Mouse (Mus musculus): ENCODE measurements around the gene Lztr1. TPM values are rescaled to one million over a fixed set of nuclear protein-coding genes. Genes with fewer than 3 reads are reported as not detected.

Lztr1 gene
- polyA plus RNA-seq, 1 experiment from 2014 or later: 18.7 TPM

- Histone ChIP-seq H3K9ac (replicated peaks) (0 out of 2 replicates have a peak overlapping the region, but pooled peaks have one; percentile 67), H3K27me3 (ENCODE audit: insufficient read depth, low read length) (no peaks in the 10 kb centered on the region), H3K4me1 (ENCODE audit: insufficient read depth) (peaks cover 28% of the 10 kb centered on the region), H3K36me3 (replicated peaks; ENCODE audit: insufficient read depth, low read length) (peaks cover 26% of the 10 kb centered on the region), H3K9me3 (ENCODE audit: low read length) (no peaks in the 10 kb centered on the region), H3K27ac (ENCODE audit: low read depth) (peak overlapping the region; percentile 82), H3K4me2 (ENCODE audit: low read depth, low read length) (peak overlapping the region; percentile 94), H3K4me3 (ENCODE audit: low read depth, low read length) (no peak overlapping the region)
- no peak for ATAC-seq
- TF ChIP-seq EP300 (IDR thresholded peaks at IDR 0.05; ENCODE audit: low read depth) (no peak), CTCF (IDR thresholded peaks at IDR 0.05; ENCODE audit: low read depth) (no peak)
- no peak for DNase-seq
- WGBS (ENCODE audit: insufficient replicate concordance): 35% methylated on average over 2 of the region's 2 CpGs
Measured at GRCm38 (mm10) chr16:17510686-17511085, 2.2 kb downstream of the Lztr1 start.

GRCm38 (mm10) chr16:17511431-17511830, 2.9 kb downstream of the Lztr1 start:
- WGBS (ENCODE audit: insufficient replicate concordance): 87% methylated on average over 4 of the region's 4 CpGs
- ATAC-seq (no peak), DNase-seq (no peak)
- Histone ChIP-seq H3K27me3 (ENCODE audit: insufficient read depth, low read length) (no peaks in the 10 kb centered on the region), H3K27ac (ENCODE audit: low read depth) (0 out of 2 replicates have a peak overlapping the region, but pooled peaks have one; percentile 82), H3K4me1 (ENCODE audit: insufficient read depth) (peaks cover 28% of the 10 kb centered on the region), H3K4me3 (ENCODE audit: low read depth, low read length) (no peak overlapping the region), H3K9ac (replicated peaks) (0 out of 2 replicates have a peak overlapping the region, but pooled peaks have one; percentile 11), H3K4me2 (ENCODE audit: low read depth, low read length) (no peak overlapping the region), H3K36me3 (replicated peaks; ENCODE audit: insufficient read depth, low read length) (peaks cover 31% of the 10 kb centered on the region), H3K9me3 (ENCODE audit: low read length) (no peaks in the 10 kb centered on the region)
- TF ChIP-seq EP300 (IDR thresholded peaks at IDR 0.05; ENCODE audit: low read depth): no peak
- TF ChIP-seq CTCF (IDR thresholded peaks at IDR 0.05; ENCODE audit: low read depth): no peak

DNA sequence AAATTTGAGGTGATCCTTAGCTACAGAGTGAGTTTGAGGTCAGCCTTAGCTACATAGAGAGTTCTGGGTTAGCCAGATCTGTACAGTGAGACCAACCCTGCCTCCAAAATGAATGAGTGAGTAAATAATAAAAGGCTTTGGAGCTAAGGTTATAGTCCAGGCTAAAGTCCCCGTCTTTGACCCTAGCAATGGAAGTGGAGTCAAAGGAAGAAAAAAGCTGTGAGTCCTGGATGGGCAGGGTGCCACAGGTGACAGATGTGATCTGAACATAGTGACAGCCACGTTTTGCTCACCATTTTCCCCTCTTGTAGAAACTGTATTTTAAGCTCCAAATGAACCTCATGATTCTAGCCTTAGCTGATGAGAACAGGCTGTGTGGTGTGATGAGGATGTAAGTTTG, 10.4 kb downstream of the Lztr1 start:
- H3K4me3 ChIP-seq (ENCODE audit: low read depth, low read length): no peak overlapping the region
- no peak overlapping the region for H3K9ac ChIP-seq (replicated peaks)
- TF ChIP-seq EP300 (IDR thresholded peaks at IDR 0.05; ENCODE audit: low read depth): no peak
- TF ChIP-seq CTCF (IDR thresholded peaks at IDR 0.05; ENCODE audit: low read depth): no peak
- H3K27me3 ChIP-seq (ENCODE audit: insufficient read depth, low read length): no peaks in the 10 kb centered on the region
- no peak for DNase-seq
- 67% methylated on average over 2 of the region's 2 CpGs for WGBS (ENCODE audit: insufficient replicate concordance)
- H3K4me1 ChIP-seq (ENCODE audit: insufficient read depth): no peaks in the 10 kb centered on the region
- H3K4me2 ChIP-seq (ENCODE audit: low read depth, low read length): no peak overlapping the region
- H3K27ac ChIP-seq (ENCODE audit: low read depth): no peak overlapping the region
- H3K9me3 ChIP-seq (ENCODE audit: low read length): no peaks in the 10 kb centered on the region
- H3K36me3 ChIP-seq (replicated peaks; ENCODE audit: insufficient read depth, low read length): peaks cover 63% of the 10 kb centered on the region
- ATAC-seq: no peak

GRCm38 (mm10) chr16:17524156-17524555, 15.7 kb downstream of the Lztr1 start:
- H3K4me2 ChIP-seq (ENCODE audit: low read depth, low read length): no peak overlapping the region
- TF ChIP-seq EP300 (IDR thresholded peaks at IDR 0.05; ENCODE audit: low read depth) (no peak), CTCF (IDR thresholded peaks at IDR 0.05; ENCODE audit: low read depth) (no peak)
- ATAC-seq (no peak), DNase-seq (no peak)
- no peaks in the 10 kb centered on the region for H3K9me3 ChIP-seq (ENCODE audit: low read length)
- H3K27ac ChIP-seq (ENCODE audit: low read depth): no peak overlapping the region
- no peaks in the 10 kb centered on the region for H3K27me3 ChIP-seq (ENCODE audit: insufficient read depth, low read length)
- 89% methylated on average over 11 of the region's 11 CpGs for WGBS (ENCODE audit: insufficient replicate concordance)
- H3K9ac ChIP-seq (replicated peaks): no peak overlapping the region
- peaks cover 86% of the 10 kb centered on the region for H3K36me3 ChIP-seq (replicated peaks; ENCODE audit: insufficient read depth, low read length)
- H3K4me1 ChIP-seq (ENCODE audit: insufficient read depth): no peaks in the 10 kb centered on the region
- no peak overlapping the region for H3K4me3 ChIP-seq (ENCODE audit: low read depth, low read length)

DNA sequence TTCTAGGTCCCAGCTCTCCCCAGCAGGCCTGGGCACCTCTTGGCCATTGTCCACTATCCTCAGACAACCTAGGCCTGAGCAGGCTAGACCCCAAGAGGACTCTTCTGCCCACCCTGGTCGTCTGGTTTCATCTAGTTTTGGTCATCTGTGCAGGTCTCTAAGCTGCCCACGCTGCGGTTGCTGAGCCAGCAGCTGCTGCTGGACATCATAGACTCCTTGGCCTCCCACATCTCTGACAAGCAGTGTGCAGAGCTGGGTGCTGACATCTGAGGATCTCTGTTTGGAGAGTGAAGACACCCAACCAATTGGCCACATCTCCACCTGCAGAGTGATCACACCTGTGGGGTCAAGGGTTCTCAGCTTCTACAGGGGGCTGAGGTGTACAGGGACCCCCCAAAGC, 17.0 kb downstream of the Lztr1 start:
- Histone ChIP-seq H3K27me3 (ENCODE audit: insufficient read depth, low read length) (no peaks in the 10 kb centered on the region), H3K4me1 (ENCODE audit: insufficient read depth) (peaks cover 8% of the 10 kb centered on the region), H3K4me2 (ENCODE audit: low read depth, low read length) (no peak overlapping the region), H3K36me3 (replicated peaks; ENCODE audit: insufficient read depth, low read length) (peaks cover 75% of the 10 kb centered on the region), H3K9ac (replicated peaks) (no peak overlapping the region), H3K9me3 (ENCODE audit: low read length) (no peaks in the 10 kb centered on the region), H3K4me3 (ENCODE audit: low read depth, low read length) (no peak overlapping the region), H3K27ac (ENCODE audit: low read depth) (no peak overlapping the region)
- ATAC-seq (no peak), DNase-seq (no peak)
- no peak for TF ChIP-seq EP300 (IDR thresholded peaks at IDR 0.05; ENCODE audit: low read depth)
- no peak for TF ChIP-seq CTCF (IDR thresholded peaks at IDR 0.05; ENCODE audit: low read depth)
- 80% methylated on average over 3 of the region's 3 CpGs for WGBS (ENCODE audit: insufficient replicate concordance)

- Histone ChIP-seq H3K4me1 (ENCODE audit: insufficient read depth) (peaks cover 8% of the 10 kb centered on the region), H3K27me3 (ENCODE audit: insufficient read depth, low read length) (no peaks in the 10 kb centered on the region), H3K9me3 (ENCODE audit: low read length) (no peaks in the 10 kb centered on the region), H3K27ac (ENCODE audit: low read depth) (no peak overlapping the region), H3K4me3 (ENCODE audit: low read depth, low read length) (no peak overlapping the region), H3K9ac (replicated peaks) (no peak overlapping the region), H3K36me3 (replicated peaks; ENCODE audit: insufficient read depth, low read length) (peaks cover 68% of the 10 kb centered on the region), H3K4me2 (ENCODE audit: low read depth, low read length) (no peak overlapping the region)
- ATAC-seq (no peak), DNase-seq (no peak)
- TF ChIP-seq EP300 (IDR thresholded peaks at IDR 0.05; ENCODE audit: low read depth) (no peak), CTCF (IDR thresholded peaks at IDR 0.05; ENCODE audit: low read depth) (no peak)
- WGBS (ENCODE audit: insufficient replicate concordance): 86% methylated on average over 6 of the region's 6 CpGs
Measured at GRCm38 (mm10) chr16:17526223-17526622, 17.7 kb downstream of the Lztr1 start.

DNA sequence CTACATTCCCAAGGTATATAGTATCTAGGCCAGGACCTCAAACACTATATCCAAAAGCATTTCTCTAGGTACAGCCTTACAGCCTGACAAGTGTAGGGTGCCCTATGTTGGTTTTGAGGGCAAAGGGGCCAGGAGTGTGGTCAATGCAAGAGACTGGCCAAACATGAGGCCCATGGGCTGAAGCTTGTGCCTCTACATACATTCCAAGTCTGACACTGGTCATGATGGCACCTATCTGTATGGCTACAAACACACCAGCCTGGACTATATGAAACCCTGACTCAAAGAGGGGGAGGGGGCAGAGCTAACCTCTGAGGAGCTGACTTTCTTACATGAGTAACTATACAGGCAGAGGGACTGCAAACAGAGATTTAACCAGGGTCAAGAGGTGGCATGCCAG, 19.1 kb downstream of the Lztr1 start:
- Histone ChIP-seq H3K27me3 (ENCODE audit: insufficient read depth, low read length) (no peaks in the 10 kb centered on the region), H3K4me2 (ENCODE audit: low read depth, low read length) (no peak overlapping the region), H3K9me3 (ENCODE audit: low read length) (no peaks in the 10 kb centered on the region), H3K4me3 (ENCODE audit: low read depth, low read length) (no peak overlapping the region), H3K36me3 (replicated peaks; ENCODE audit: insufficient read depth, low read length) (peaks cover 55% of the 10 kb centered on the region), H3K4me1 (ENCODE audit: insufficient read depth) (peaks cover 17% of the 10 kb centered on the region), H3K9ac (replicated peaks) (no peak overlapping the region), H3K27ac (ENCODE audit: low read depth) (no peak overlapping the region)
- no peak for ATAC-seq
- TF ChIP-seq CTCF (IDR thresholded peaks at IDR 0.05; ENCODE audit: low read depth) (no peak), EP300 (IDR thresholded peaks at IDR 0.05; ENCODE audit: low read depth) (no peak)
- no peak for DNase-seq
